Mouse (Mus musculus) activated CD4-positive, CD25-positive, alpha-beta regulatory T cell, adult 4 months (primary cell): Measurements from ENCODE around the gene Mdh2. TPM values are rescaled to one million over a fixed set of nuclear protein-coding genes. Genes with fewer than 3 reads are reported as not detected.

Experiments
- polyA plus RNA-seq, 2 experiments: library from polyadenylated mRNA; unstranded; fragments of 100-300 nt; shearing (Covaris generic); gene quantifications; one replicate each; pipeline ENCODE4 v1.2.1; 2017

Mdh2 gene
- polyA plus RNA-seq, 2 experiments from 2014 or later = 625 to 710 TPM

Other genes with a start within 250 kb of the Mdh2 start
- gene Hip1, start 233.4 kb upstream of the Mdh2 start, polyA plus RNA-seq = 1 to 10 TPM; 8.6 to 8.7 TPM
- not detected for gene Ccl26, start 214.9 kb upstream of the Mdh2 start, polyA plus RNA-seq
- gene Ccl24, start 205.4 kb upstream of the Mdh2 start, polyA plus RNA-seq = not detected
- gene Rhbdd2, start 145.9 kb upstream of the Mdh2 start, polyA plus RNA-seq = 10 to 100 TPM; 17.1 to 21.6 TPM
- gene Por, start 108.4 kb upstream of the Mdh2 start, polyA plus RNA-seq = 10 to 100 TPM; 15.7 to 21.9 TPM
- 10 to 100 TPM; 41.4 to 47.0 TPM for gene Tmem120a, start 34.0 kb upstream of the Mdh2 start, polyA plus RNA-seq
- under 1 TPM in 1 of 2 experiments, not detected in 1; 0.95 TPM for gene Styxl1, start 95 bp upstream of the Mdh2 start, polyA plus RNA-seq
- not detected for gene Srrm3, start 28.4 kb downstream of the Mdh2 start, polyA plus RNA-seq
- not detected for gene Hspb1, start 109.4 kb downstream of the Mdh2 start, polyA plus RNA-seq
- 10 to 100 TPM; 34.1 to 56.7 TPM for gene Ywhag, start 156.1 kb downstream of the Mdh2 start, polyA plus RNA-seq
- 1 to 10 TPM; 1.7 to 2.4 TPM for gene Ssc4d, start 196.1 kb downstream of the Mdh2 start, polyA plus RNA-seq
- gene Zp3, start 201.6 kb downstream of the Mdh2 start, polyA plus RNA-seq = not detected
- 10 to 100 TPM; 10.6 to 13.8 TPM for gene Dtx2, start 216.3 kb downstream of the Mdh2 start, polyA plus RNA-seq